Mouse (Mus musculus) forebrain, embryonic 11.5 days (tissue): ENCODE results near the gene Lrp6. TPM values are rescaled to one million over a fixed set of nuclear protein-coding genes. Genes with fewer than 3 reads are reported as not detected.

ENCODE experiments used
- ATAC-seq: fragments of 200-750 bp; cut with Nextera tagmentation; replicated peaks from 2 replicates; pipeline ENCODE4 v1.8.0; 2017; ENCODE audit warnings: moderate TSS enrichment; ENCODE audit not compliant: low FRiP score
- DNase-seq: peaks from one replicate; pipeline ENCODE4 v3.0.0-alpha.2; 2017; ENCODE audit warnings: low spot score
- H3K27ac ChIP-seq: fragments of 300-500 bp; sonication (generic); 2 replicates; pipeline ENCODE4 v1.5.1; 2014; ENCODE audit warnings: low read depth, low read length
- H3K27me3 ChIP-seq: fragments of 300-500 bp; sonication (generic); 2 replicates; pipeline ENCODE4 v1.6.1; 2014; ENCODE audit warnings: mild to moderate bottlenecking, low read length, mixed read lengths; ENCODE audit not compliant: control insufficient read depth, insufficient read depth
- H3K36me3 ChIP-seq: fragments of 300-500 bp; sonication (generic); 2 replicates; pipeline ENCODE4 v1.6.1; 2014; ENCODE audit warnings: mild to moderate bottlenecking, low read length, moderate library complexity, mixed read lengths; ENCODE audit not compliant: control insufficient read depth, insufficient read depth
- H3K4me1 ChIP-seq: fragments of 300-500 bp; sonication (generic); replicated peaks from 2 replicates; pipeline ENCODE4 v1.6.1; 2014; ENCODE audit warnings: low read length, mixed read lengths; ENCODE audit not compliant: control insufficient read depth, insufficient read depth
- H3K4me2 ChIP-seq: fragments of 300-500 bp; sonication (generic); 2 replicates; pipeline ENCODE4 v1.6.1; 2014; ENCODE audit warnings: low read depth, mild to moderate bottlenecking, low read length, moderate library complexity, mixed read lengths; ENCODE audit not compliant: severe bottlenecking
- H3K4me3 ChIP-seq: fragments of 300-500 bp; sonication (generic); 2 replicates; pipeline ENCODE4 v1.5.1; 2014; ENCODE audit warnings: low read depth, low read length
- H3K9ac ChIP-seq: fragments of 300-500 bp; sonication (generic); 2 replicates; pipeline ENCODE4 v1.6.1; 2014; ENCODE audit warnings: low read length
- H3K9me3 ChIP-seq: fragments of 300-500 bp; sonication (generic); 2 replicates; pipeline ENCODE4 v1.6.1; 2016; ENCODE audit warnings: low read length, mixed read lengths; ENCODE audit not compliant: control insufficient read depth
- WGBS: fragments of 180-500 bp; shearing (Covaris S2); extraction: QIAGEN DNeasy Blood & Tissue Kit; methylation state at CpG from one replicate; pipeline ENCODE4 v1.1.7; 2014; 5-methylcytosine and 5-hydroxymethylcytosine counted together
- polyA plus RNA-seq: library from polyadenylated mRNA; unstranded; fragments of >200 nt; fragmentation: Nextera tagmentation; extraction: Ambion mirVana; gene quantifications from 2 replicates; pipeline ENCODE4 v1.2.1, GENCODE M21; 2014

Lrp6 gene
- polyA plus RNA-seq, 1 experiment from 2014 or later: 32.5 TPM

DNA sequence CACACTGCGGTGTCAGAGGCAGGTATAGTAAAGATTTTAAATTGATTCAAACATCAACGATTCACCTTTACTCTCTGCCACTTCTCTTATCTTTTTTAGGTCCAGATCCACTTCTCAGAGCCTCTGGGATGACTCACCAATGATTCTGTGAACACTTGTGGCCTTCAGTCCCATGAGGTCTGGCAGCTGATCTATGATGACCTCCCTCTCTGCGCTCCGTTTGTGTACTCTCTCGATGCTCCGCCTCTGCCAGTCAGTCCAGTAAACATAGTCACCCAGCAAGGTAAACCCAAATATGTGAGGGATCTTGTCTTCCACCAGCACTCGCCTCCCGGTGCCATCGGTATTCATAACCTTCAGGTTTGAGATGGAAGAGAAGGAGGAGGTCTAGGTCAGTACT is 80.4 kb downstream of the Lrp6 start:
- Histone ChIP-seq H3K4me3 (no peak overlapping the region), H3K27ac (no peak overlapping the region), H3K9ac (no peak overlapping the region), H3K4me1 (no peaks in the 10 kb centered on the region), H3K9me3 (no peaks in the 10 kb centered on the region), H3K36me3 (peaks cover 6% of the 10 kb centered on the region; the same call in 1 of the 2 replicates), H3K27me3 (no peaks in the 10 kb centered on the region), H3K4me2 (no peak overlapping the region)
- ATAC-seq (no peak), DNase-seq (no peak)
- WGBS: 94% methylated on average over 9 of the region's 9 CpGs

GRCm38 (mm10) chr6:134479481-134479880 is 87.3 kb downstream of the Lrp6 start:
- ATAC-seq (no peak), DNase-seq (no peak)
- H3K36me3 ChIP-seq: peaks cover 4% of the 10 kb centered on the region
- no peak overlapping the region for H3K4me2 ChIP-seq
- WGBS: 93% methylated on average over 10 of the region's 10 CpGs
- H3K9ac ChIP-seq: no peak overlapping the region
- no peak overlapping the region for H3K4me3 ChIP-seq
- H3K9me3 ChIP-seq: no peaks in the 10 kb centered on the region
- H3K27me3 ChIP-seq: no peaks in the 10 kb centered on the region
- no peaks in the 10 kb centered on the region for H3K4me1 ChIP-seq
- no peak overlapping the region for H3K27ac ChIP-seq

GRCm38 (mm10) chr6:134473143-134473561 is 93.6 kb downstream of the Lrp6 start:
- H3K4me1 ChIP-seq: no peaks in the 10 kb centered on the region
- peaks cover 3% of the 10 kb centered on the region; the same call in 1 of the 2 replicates for H3K36me3 ChIP-seq
- WGBS: 87% methylated on average over 7 of the region's 7 CpGs
- H3K4me3 ChIP-seq: no peak overlapping the region
- no peak overlapping the region for H3K4me2 ChIP-seq
- no peaks in the 10 kb centered on the region for H3K27me3 ChIP-seq
- ATAC-seq (no peak), DNase-seq (no peak)
- H3K27ac ChIP-seq: no peak overlapping the region
- H3K9ac ChIP-seq: no peak overlapping the region
- H3K9me3 ChIP-seq: no peaks in the 10 kb centered on the region

GRCm38 (mm10) chr6:134470857-134471256 is 95.9 kb downstream of the Lrp6 start:
- Histone ChIP-seq H3K4me2 (no peak overlapping the region), H3K36me3 (peaks cover 3% of the 10 kb centered on the region; the same call in 1 of the 2 replicates), H3K4me3 (no peak overlapping the region), H3K4me1 (no peaks in the 10 kb centered on the region), H3K9me3 (no peaks in the 10 kb centered on the region), H3K9ac (no peak overlapping the region), H3K27ac (no peak overlapping the region), H3K27me3 (no peaks in the 10 kb centered on the region)
- ATAC-seq: no peak
- no peak for DNase-seq
- WGBS: 93% methylated on average over 14 of the region's 14 CpGs

DNA sequence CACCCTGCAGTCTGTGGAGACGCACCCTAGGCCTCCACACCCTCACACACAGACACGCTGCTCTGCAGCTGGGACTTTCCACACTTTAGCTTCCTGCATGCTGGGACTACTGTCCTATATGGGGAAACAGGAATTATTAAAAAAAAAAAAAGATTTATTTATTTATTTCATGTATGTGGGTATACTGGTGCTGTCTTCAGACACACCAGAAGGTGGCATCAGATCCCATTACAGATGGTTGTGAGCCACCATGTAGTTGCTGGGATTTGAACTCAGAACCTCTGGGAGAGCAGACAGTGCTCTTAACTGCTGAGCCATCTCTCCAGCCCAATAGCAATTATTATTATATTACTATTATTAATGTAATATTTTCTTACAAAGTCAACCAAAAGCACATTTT is 97.5 kb downstream of the Lrp6 start:
- no peak for ATAC-seq
- Histone ChIP-seq H3K4me1 (no peaks in the 10 kb centered on the region), H3K9me3 (no peaks in the 10 kb centered on the region), H3K27me3 (no peaks in the 10 kb centered on the region), H3K4me2 (no peak overlapping the region), H3K27ac (no peak overlapping the region), H3K9ac (no peak overlapping the region), H3K4me3 (no peak overlapping the region), H3K36me3 (peaks cover 3% of the 10 kb centered on the region; the same call in 1 of the 2 replicates)
- DNase-seq: no peak
- WGBS: 92% methylated on average over 2 of the region's 2 CpGs

GRCm38 (mm10) chr6:134466671-134467229 is 100.0 kb downstream of the Lrp6 start:
- H3K27ac ChIP-seq: no peak overlapping the region
- no peak overlapping the region for H3K4me3 ChIP-seq
- no peak overlapping the region for H3K9ac ChIP-seq
- no peak for ATAC-seq
- H3K4me1 ChIP-seq: no peaks in the 10 kb centered on the region
- no peak overlapping the region for H3K4me2 ChIP-seq
- no peak for DNase-seq
- no peaks in the 10 kb centered on the region for H3K9me3 ChIP-seq
- H3K36me3 ChIP-seq: peaks cover 3% of the 10 kb centered on the region; the same call in 1 of the 2 replicates
- 95% methylated on average over 10 of the region's 10 CpGs for WGBS
- H3K27me3 ChIP-seq: no peaks in the 10 kb centered on the region

GRCm38 (mm10) chr6:134461175-134461574 is 105.6 kb downstream of the Lrp6 start:
- no peak overlapping the region for H3K9ac ChIP-seq
- WGBS: 94% methylated on average over 6 of the region's 6 CpGs
- no peak for ATAC-seq
- H3K27ac ChIP-seq: no peak overlapping the region
- no peaks in the 10 kb centered on the region for H3K4me1 ChIP-seq
- no peaks in the 10 kb centered on the region for H3K9me3 ChIP-seq
- H3K4me3 ChIP-seq: no peak overlapping the region
- DNase-seq: no peak
- no peak overlapping the region for H3K4me2 ChIP-seq
- no peaks in the 10 kb centered on the region for H3K27me3 ChIP-seq
- peaks cover 7% of the 10 kb centered on the region; the same call in 1 of the 2 replicates for H3K36me3 ChIP-seq

DNA sequence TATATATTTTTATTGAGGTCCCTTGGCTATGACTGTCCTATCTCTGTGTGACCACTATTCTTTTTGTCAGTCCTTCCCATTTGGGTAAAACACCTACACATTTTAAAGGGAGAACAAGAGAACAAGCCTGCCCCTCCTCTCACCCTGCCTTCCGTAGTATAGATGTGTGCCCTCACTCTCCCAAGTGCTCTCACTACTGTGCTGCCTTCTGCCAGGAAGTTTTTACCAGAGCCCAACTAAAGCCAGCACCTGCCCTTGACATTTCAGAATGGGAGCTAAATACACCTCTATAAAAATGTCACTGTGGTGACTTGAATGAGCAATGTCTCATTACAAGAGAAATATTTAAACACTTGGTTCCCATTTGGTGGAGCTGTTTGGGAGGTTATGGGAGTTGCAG is 108.4 kb downstream of the Lrp6 start:
- 91% methylated on average over 1 of the region's 1 CpGs for WGBS
- no peak for ATAC-seq
- no peaks in the 10 kb centered on the region for H3K4me1 ChIP-seq
- H3K9me3 ChIP-seq: no peaks in the 10 kb centered on the region
- H3K36me3 ChIP-seq: peaks cover 19% of the 10 kb centered on the region; the same call in 1 of the 2 replicates
- H3K27ac ChIP-seq: no peak overlapping the region
- H3K9ac ChIP-seq: no peak overlapping the region
- H3K27me3 ChIP-seq: no peaks in the 10 kb centered on the region
- no peak for DNase-seq
- no peak overlapping the region for H3K4me3 ChIP-seq
- H3K4me2 ChIP-seq: no peak overlapping the region

DNA sequence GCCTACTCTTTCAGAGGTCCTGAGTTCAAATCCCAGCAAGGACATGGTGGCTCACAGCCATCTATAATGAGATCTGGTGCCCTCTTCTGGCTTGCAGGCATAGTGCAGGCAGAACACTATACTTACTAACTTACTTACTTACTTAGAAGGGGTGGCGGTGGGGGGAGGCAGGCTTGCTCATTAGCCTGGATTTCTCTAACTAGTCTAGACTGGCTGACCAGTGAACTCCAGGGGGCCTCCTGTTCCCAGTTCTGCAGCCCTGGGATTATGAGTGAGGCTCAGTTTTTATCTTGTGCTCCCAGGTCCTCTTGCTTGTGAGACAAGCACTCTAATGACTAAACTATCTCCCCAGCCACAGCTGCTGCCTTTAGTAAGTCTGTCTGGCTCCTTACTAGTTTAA is 112.7 kb downstream of the Lrp6 start:
- WGBS: 96% methylated on average over 1 of the region's 1 CpGs
- Histone ChIP-seq H3K9ac (no peak overlapping the region), H3K4me3 (no peak overlapping the region), H3K4me1 (0 out of 2 replicates have a peak, but pooled peaks cover 1% of the 10 kb centered on the region), H3K27me3 (no peaks in the 10 kb centered on the region), H3K4me2 (no peak overlapping the region), H3K27ac (no peak overlapping the region), H3K36me3 (peaks cover 20% of the 10 kb centered on the region; the same call in 1 of the 2 replicates), H3K9me3 (no peaks in the 10 kb centered on the region)
- ATAC-seq: no peak
- DNase-seq: no peak
